Mouse (Mus musculus) heart, adult 9 months (tissue): ENCODE results near the gene Bicdl2.

ENCODE experiments used
- DNase-seq, 2 experiments: peaks; one replicate each; pipeline ENCODE4 v3.0.0; 2022; ENCODE audit warnings: low spot score in 2 of 2

The Bicdl2 gene

GRCm38 (mm10) chr17:23660117-23660875 lies at the start of gene Bicdl2:
Gene Bicdl2 (plus strand): TSS chr17:23660506.
- DNase-seq: no peak

GRCm38 (mm10) chr17:23617087-23617486 lies 43.2 kb upstream of the Bicdl2 start:
- DNase-seq: no peak

GRCm38 (mm10) chr17:23620351-23620750 lies 40.0 kb upstream of the Bicdl2 start:
- DNase-seq: no peak

- DNase-seq: no peak
Observed at GRCm38 (mm10) chr17:23627813-23628212, 32.5 kb upstream of the Bicdl2 start.

GRCm38 (mm10) chr17:23630195-23631020 lies 29.9 kb upstream of the Bicdl2 start:
- DNase-seq: peak; percentile 40 to 58

GRCm38 (mm10) chr17:23631241-23631640 lies 29.1 kb upstream of the Bicdl2 start:
- no peak for DNase-seq

- DNase-seq: no peak
Observed at GRCm38 (mm10) chr17:23644613-23645495, 15.5 kb upstream of the Bicdl2 start, which contains the start of gene Mmp25. Gene Mmp25 (minus strand): TSS chr17:23645277.

GRCm38 (mm10) chr17:23645894-23646293 lies 14.4 kb upstream of the Bicdl2 start:
- DNase-seq: no peak

GRCm38 (mm10) chr17:23651363-23651762 lies 8.9 kb upstream of the Bicdl2 start:
- no peak for DNase-seq

- DNase-seq: no peak
Observed at GRCm38 (mm10) chr17:23653324-23653723, 7.0 kb upstream of the Bicdl2 start.

- DNase-seq: no peak
Observed at GRCm38 (mm10) chr17:23654001-23654400, 6.3 kb upstream of the Bicdl2 start.

- DNase-seq: no peak
Observed at GRCm38 (mm10) chr17:23654410-23654809, 5.9 kb upstream of the Bicdl2 start.

- DNase-seq: no peak
Observed at GRCm38 (mm10) chr17:23658450-23658849, 1.9 kb upstream of the Bicdl2 start.

GRCm38 (mm10) chr17:23660876-23661200 lies 532 bp downstream of the Bicdl2 start:
- no peak for DNase-seq

- no peak for DNase-seq
Observed at GRCm38 (mm10) chr17:23661526-23661925, 1.2 kb downstream of the Bicdl2 start.

- DNase-seq: no peak
Observed at GRCm38 (mm10) chr17:23664556-23665021, 4.3 kb downstream of the Bicdl2 start.

- no peak for DNase-seq
Observed at GRCm38 (mm10) chr17:23665511-23665910, 5.2 kb downstream of the Bicdl2 start.

- DNase-seq: no peak
Observed at GRCm38 (mm10) chr17:23670516-23671074, 10.3 kb downstream of the Bicdl2 start.

- DNase-seq: no peak
Observed at GRCm38 (mm10) chr17:23671519-23671918, 11.2 kb downstream of the Bicdl2 start.

- no peak for DNase-seq
Observed at GRCm38 (mm10) chr17:23672761-23673160, 12.5 kb downstream of the Bicdl2 start.

GRCm38 (mm10) chr17:23673424-23674073 lies 13.2 kb downstream of the Bicdl2 start, which contains the start of the genes Hcfc1r1 and Thoc6:
Gene Hcfc1r1 (plus strand): TSS chr17:23673596.
Gene Thoc6 (minus strand): TSS chr17:23673882.
- peak; percentile 93 to 95 for DNase-seq
